Mouse (Mus musculus): ENCODE data around the gene Rfpl4. TPM values are rescaled to one million over a fixed set of nuclear protein-coding genes. Genes with fewer than 3 reads are reported as not detected.

Gene Rfpl4
- polyA plus RNA-seq, 2 experiments: not detected

DNA sequence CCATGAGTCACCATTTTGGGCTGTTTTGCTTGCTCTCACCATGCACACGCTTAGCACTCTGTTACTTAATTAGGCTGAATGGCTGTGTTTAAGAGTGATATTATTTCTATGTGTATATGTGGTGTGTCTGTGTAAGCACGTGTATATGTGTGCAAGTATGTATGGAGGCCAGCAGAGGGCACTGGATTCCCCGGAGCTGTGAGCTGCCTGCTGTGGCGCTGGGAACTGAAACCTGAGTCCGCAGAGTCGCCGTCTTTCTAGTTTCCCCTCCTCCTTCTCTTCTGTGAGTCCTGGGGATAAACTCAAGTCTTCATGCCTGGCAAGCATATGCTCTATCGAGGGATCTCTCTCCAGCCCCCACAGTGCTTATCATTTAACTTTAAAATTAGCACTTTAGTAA lies 7.4 kb downstream of the Rfpl4 start:
- Histone ChIP-seq H3K4me1 (ENCODE audit: control insufficient read depth, insufficient read depth, low read length) (no peaks in the 10 kb centered on the region), H3K4me3 (replicated peaks; ENCODE audit: low read length) (no peak overlapping the region), H3K36me3 (ENCODE audit: control insufficient read depth, insufficient read depth, low read length) (no peaks in the 10 kb centered on the region), H3K27ac (replicated peaks; ENCODE audit: low read depth, low read length) (no peak overlapping the region), H3K9me3 (ENCODE audit: control insufficient read depth, low read length) (0 out of 2 replicates have a peak, but pooled peaks cover 4% of the 10 kb centered on the region), H3K4me2 (replicated peaks; ENCODE audit: low read depth, low read length, severe bottlenecking) (no peak overlapping the region), H3K27me3 (ENCODE audit: control insufficient read depth, insufficient read depth, low read length) (no peaks in the 10 kb centered on the region), H3K9ac (ENCODE audit: low read depth, low read length, severe bottlenecking) (no peak overlapping the region)
- DNase-seq (ENCODE audit: low spot score) (no peak), ATAC-seq (ENCODE audit: low FRiP score, low read depth) (no peak)
- TF ChIP-seq POLR2A (IDR thresholded peaks at IDR 0.05; ENCODE audit: borderline replicate concordance, extremely low read depth, insufficient read depth, insufficient read length): no peak
- WGBS: 89% methylated on average over 8 of the region's 8 CpGs

DNA sequence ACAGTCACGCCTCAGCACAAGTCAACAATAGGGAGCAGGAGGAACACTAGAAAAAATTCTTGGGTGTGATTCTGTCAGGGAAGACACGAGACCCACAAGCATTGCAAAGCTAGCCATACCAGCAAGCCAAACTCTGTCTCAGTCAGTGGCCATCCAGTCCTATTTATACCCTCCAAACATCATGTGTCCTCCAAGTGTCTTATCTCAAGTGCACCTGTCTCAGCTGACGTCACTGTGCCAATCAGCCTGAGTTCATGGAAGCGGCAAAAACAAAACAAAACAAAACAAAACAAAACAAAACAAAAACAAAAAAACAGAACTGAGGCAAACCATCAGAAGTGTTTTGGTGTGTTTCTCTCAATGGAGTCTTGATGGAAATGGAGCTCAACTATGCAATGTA lies 8.5 kb downstream of the Rfpl4 start:
- Histone ChIP-seq H3K27me3 (ENCODE audit: control insufficient read depth, insufficient read depth, low read length) (no peaks in the 10 kb centered on the region), H3K9ac (ENCODE audit: low read depth, low read length, severe bottlenecking) (no peak overlapping the region), H3K9me3 (ENCODE audit: control insufficient read depth, low read length) (0 out of 2 replicates have a peak, but pooled peaks cover 4% of the 10 kb centered on the region), H3K27ac (replicated peaks; ENCODE audit: low read depth, low read length) (no peak overlapping the region), H3K4me1 (ENCODE audit: control insufficient read depth, insufficient read depth, low read length) (no peaks in the 10 kb centered on the region), H3K4me2 (replicated peaks; ENCODE audit: low read depth, low read length, severe bottlenecking) (no peak overlapping the region), H3K36me3 (ENCODE audit: control insufficient read depth, insufficient read depth, low read length) (no peaks in the 10 kb centered on the region), H3K4me3 (replicated peaks; ENCODE audit: low read length) (no peak overlapping the region)
- 86% methylated on average over 4 of the region's 4 CpGs for WGBS
- no peak for DNase-seq (ENCODE audit: low spot score)
- no peak for TF ChIP-seq POLR2A (IDR thresholded peaks at IDR 0.05; ENCODE audit: borderline replicate concordance, extremely low read depth, insufficient read depth, insufficient read length)
- ATAC-seq (ENCODE audit: low FRiP score, low read depth): no peak

DNA sequence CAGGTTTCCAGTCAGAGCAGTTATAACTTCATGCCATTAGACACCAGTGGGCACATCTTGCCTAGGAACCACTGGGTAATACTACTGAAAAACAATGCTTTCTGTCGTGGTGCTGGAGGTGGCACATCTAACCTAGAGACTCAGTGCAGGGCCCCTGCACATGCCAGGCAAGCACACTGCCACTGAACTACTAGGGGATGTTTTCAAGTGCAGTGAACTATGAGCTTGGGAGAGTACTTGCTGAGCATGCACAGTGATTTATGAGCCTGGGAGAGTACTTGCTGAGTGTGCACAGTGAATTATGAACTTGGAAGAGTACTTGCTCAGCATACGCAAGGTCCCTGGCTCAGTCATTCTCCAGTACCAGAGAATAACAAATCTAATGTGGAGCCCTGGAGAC lies 14.2 kb downstream of the Rfpl4 start:
- no peaks in the 10 kb centered on the region for H3K9me3 ChIP-seq (ENCODE audit: control insufficient read depth, low read length)
- no peak for ATAC-seq (ENCODE audit: low FRiP score, low read depth)
- WGBS: 87% methylated on average over 2 of the region's 2 CpGs
- no peak overlapping the region for H3K9ac ChIP-seq (ENCODE audit: low read depth, low read length, severe bottlenecking)
- H3K27ac ChIP-seq (replicated peaks; ENCODE audit: low read depth, low read length): no peak overlapping the region
- H3K4me1 ChIP-seq (ENCODE audit: control insufficient read depth, insufficient read depth, low read length): no peaks in the 10 kb centered on the region
- H3K4me2 ChIP-seq (replicated peaks; ENCODE audit: low read depth, low read length, severe bottlenecking): no peak overlapping the region
- peaks cover 16% of the 10 kb centered on the region for H3K36me3 ChIP-seq (ENCODE audit: control insufficient read depth, insufficient read depth, low read length)
- TF ChIP-seq POLR2A (IDR thresholded peaks at IDR 0.05; ENCODE audit: borderline replicate concordance, extremely low read depth, insufficient read depth, insufficient read length): no peak
- DNase-seq (ENCODE audit: low spot score): no peak
- no peak overlapping the region for H3K4me3 ChIP-seq (replicated peaks; ENCODE audit: low read length)
- H3K27me3 ChIP-seq (ENCODE audit: control insufficient read depth, insufficient read depth, low read length): no peaks in the 10 kb centered on the region

DNA sequence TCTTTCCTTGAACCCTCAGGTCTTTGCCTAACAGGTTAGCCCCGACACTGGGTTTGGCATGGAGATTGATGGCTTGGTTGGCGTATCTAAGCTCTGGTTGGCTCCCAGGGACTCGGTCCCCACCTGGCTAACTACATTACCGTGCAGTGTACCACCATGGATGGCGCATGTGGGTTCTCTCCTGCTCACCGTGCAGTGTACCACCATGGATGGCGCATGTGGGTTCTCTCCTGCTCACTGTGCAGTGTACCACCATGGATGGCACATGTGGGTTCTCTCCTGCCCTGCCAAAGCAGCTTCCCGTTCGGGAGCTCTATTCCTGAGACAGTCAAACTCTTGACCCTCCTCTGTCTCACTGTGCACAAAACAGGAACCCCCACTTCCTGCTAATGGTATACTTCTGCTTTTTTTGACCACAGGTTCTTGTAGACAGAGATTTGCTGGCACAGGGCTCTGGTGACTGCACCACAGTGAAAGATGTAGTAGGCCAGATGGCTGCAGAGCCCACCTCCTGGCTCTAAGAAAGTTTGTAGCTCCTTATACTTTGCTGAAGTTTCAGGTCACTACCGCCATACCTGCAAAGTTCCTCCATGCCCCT lies 15.6 kb downstream of the Rfpl4 start:
- ATAC-seq (ENCODE audit: low FRiP score, low read depth): no peak; the same call in 1 of the 2 replicates
- Histone ChIP-seq H3K27ac (replicated peaks; ENCODE audit: low read depth, low read length) (no peak overlapping the region), H3K27me3 (ENCODE audit: control insufficient read depth, insufficient read depth, low read length) (no peaks in the 10 kb centered on the region), H3K36me3 (ENCODE audit: control insufficient read depth, insufficient read depth, low read length) (peaks cover 30% of the 10 kb centered on the region), H3K4me1 (ENCODE audit: control insufficient read depth, insufficient read depth, low read length) (no peaks in the 10 kb centered on the region), H3K9me3 (ENCODE audit: control insufficient read depth, low read length) (no peaks in the 10 kb centered on the region), H3K9ac (ENCODE audit: low read depth, low read length, severe bottlenecking) (no peak overlapping the region), H3K4me3 (replicated peaks; ENCODE audit: low read length) (no peak overlapping the region), H3K4me2 (replicated peaks; ENCODE audit: low read depth, low read length, severe bottlenecking) (no peak overlapping the region)
- DNase-seq (ENCODE audit: low spot score): no peak
- WGBS: 93% methylated on average over 10 of the region's 10 CpGs
- TF ChIP-seq POLR2A (IDR thresholded peaks at IDR 0.05; ENCODE audit: borderline replicate concordance, extremely low read depth, insufficient read depth, insufficient read length): no peak

DNA sequence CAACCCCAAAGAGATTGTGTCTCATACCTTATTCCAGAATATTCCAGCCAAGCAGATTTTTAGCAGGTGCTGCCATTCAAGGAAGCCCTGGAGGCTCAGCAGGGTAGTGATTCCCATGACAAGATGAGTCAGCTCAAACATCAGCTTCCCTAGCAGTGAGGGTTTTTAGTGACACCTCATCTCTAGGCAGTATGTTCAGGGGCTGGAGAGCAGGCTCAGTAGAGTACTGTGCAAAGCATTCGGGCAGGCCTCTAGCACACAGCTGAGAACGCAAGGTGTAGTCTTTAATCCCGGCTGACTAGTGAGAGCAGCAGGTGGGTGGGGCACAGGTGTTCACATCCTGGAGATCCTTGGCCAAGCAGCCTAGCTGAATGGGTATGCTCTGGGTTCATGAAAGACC lies 17.0 kb downstream of the Rfpl4 start:
- ATAC-seq (ENCODE audit: low FRiP score, low read depth): no peak
- no peaks in the 10 kb centered on the region for H3K9me3 ChIP-seq (ENCODE audit: control insufficient read depth, low read length)
- no peak overlapping the region for H3K4me2 ChIP-seq (replicated peaks; ENCODE audit: low read depth, low read length, severe bottlenecking)
- no peaks in the 10 kb centered on the region for H3K4me1 ChIP-seq (ENCODE audit: control insufficient read depth, insufficient read depth, low read length)
- H3K27me3 ChIP-seq (ENCODE audit: control insufficient read depth, insufficient read depth, low read length): no peaks in the 10 kb centered on the region
- H3K4me3 ChIP-seq (replicated peaks; ENCODE audit: low read length): no peak overlapping the region
- H3K36me3 ChIP-seq (ENCODE audit: control insufficient read depth, insufficient read depth, low read length): peaks cover 44% of the 10 kb centered on the region
- no peak for DNase-seq (ENCODE audit: low spot score)
- H3K9ac ChIP-seq (ENCODE audit: low read depth, low read length, severe bottlenecking): no peak overlapping the region
- TF ChIP-seq POLR2A (IDR thresholded peaks at IDR 0.05; ENCODE audit: borderline replicate concordance, extremely low read depth, insufficient read depth, insufficient read length): no peak
- H3K27ac ChIP-seq (replicated peaks; ENCODE audit: low read depth, low read length): no peak overlapping the region
- WGBS: 70% methylated on average over 3 of the region's 3 CpGs
